Mouse (Mus musculus) ES-Bruce4 (cell line): ENCODE measurements around the gene Laptm4a. TPM values are rescaled to one million over a fixed set of nuclear protein-coding genes. Genes with fewer than 3 reads are reported as not detected.
A peak's percentile ranks its signal among the peaks of the same experiment; 100 is the strongest.

Experiments
- H3K27ac ChIP-seq: 2 replicates; pipeline ENCODE4 v1.5.1; 2012; ENCODE audit warnings: low read length, inconsistent platforms; ENCODE audit not compliant: insufficient read depth
- H3K27me3 ChIP-seq: 2 replicates; pipeline ENCODE4 v1.6.1; 2012; ENCODE audit warnings: mild to moderate bottlenecking, low read length, inconsistent platforms; ENCODE audit not compliant: control insufficient read depth, poor library complexity, insufficient read depth, severe bottlenecking
- H3K36me3 ChIP-seq: 2 replicates; pipeline ENCODE4 v1.6.1; 2012; ENCODE audit warnings: inconsistent platforms, mild to moderate bottlenecking, low read length, moderate library complexity; ENCODE audit not compliant: control insufficient read depth, poor library complexity, insufficient read depth, severe bottlenecking
- H3K4me1 ChIP-seq: one replicate; pipeline ENCODE4 v1.8.1; 2011; ENCODE audit warnings: low read length; ENCODE audit not compliant: control insufficient read depth, insufficient read depth
- H3K4me3 ChIP-seq: 2 replicates; pipeline ENCODE4 v1.5.1; 2011; ENCODE audit warnings: low read depth, mild to moderate bottlenecking, low read length
- H3K9ac ChIP-seq: 2 replicates; pipeline ENCODE4 v1.6.1; 2012; ENCODE audit warnings: low read depth, mild to moderate bottlenecking, inconsistent platforms; ENCODE audit not compliant: poor library complexity, severe bottlenecking
- H3K9me3 ChIP-seq: replicated peaks from 2 replicates; pipeline ENCODE4 v1.6.1; 2012; ENCODE audit warnings: mild to moderate bottlenecking, low read length, inconsistent platforms; ENCODE audit not compliant: control insufficient read depth, poor library complexity, insufficient read depth, severe bottlenecking
- CTCF ChIP-seq: IDR thresholded peaks from one replicate; pipeline ENCODE4 v1.8.1; 2011; ENCODE audit warnings: low read depth, low read length
- EP300 ChIP-seq: IDR thresholded peaks from 2 replicates; pipeline ENCODE4 v1.6.1; 2011; ENCODE audit warnings: low read depth, low read length; ENCODE audit not compliant: insufficient read depth
- POLR2A ChIP-seq: IDR thresholded peaks from one replicate; pipeline ENCODE4 v1.8.1; 2011; ENCODE audit warnings: low read length; ENCODE audit not compliant: insufficient read depth
- polyA plus RNA-seq: library from polyadenylated mRNA; stranded (reverse); fragments of >200 nt; gene quantifications from 2 replicates; pipeline ENCODE4 v1.2.4, GENCODE M21; 2011; ENCODE audit warnings: low read depth; ENCODE audit not compliant: missing spikeins, insufficient read depth, insufficient read length

The Laptm4a gene
- polyA plus RNA-seq, 1 experiment: 371 TPM

DNA sequence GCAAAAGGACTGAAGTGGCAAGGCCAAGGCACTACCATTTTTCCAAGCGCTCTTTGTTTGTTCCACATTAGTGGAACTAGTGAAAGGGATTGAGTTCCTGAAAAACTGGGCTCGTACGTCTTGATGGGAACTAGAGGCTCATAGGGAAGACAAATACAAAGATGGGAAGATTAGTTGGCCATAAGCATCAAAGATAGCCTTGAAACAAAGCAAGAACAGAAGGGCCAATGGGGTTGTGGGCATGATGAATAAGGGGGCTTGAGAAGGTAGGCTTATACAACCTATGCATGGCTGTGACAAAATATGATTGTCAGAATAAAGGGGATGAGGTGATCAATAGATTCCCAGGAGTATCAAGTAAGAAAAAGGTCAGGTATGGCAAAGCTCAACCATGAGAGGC is 2.2 kb upstream of the Laptm4a start:
- H3K9me3 ChIP-seq: no peaks in the 10 kb centered on the region
- H3K27me3 ChIP-seq: no peaks in the 10 kb centered on the region
- H3K9ac ChIP-seq: no peak overlapping the region
- H3K4me1 ChIP-seq: peaks cover 1% of the 10 kb centered on the region
- no peak overlapping the region for H3K4me3 ChIP-seq
- no peak for TF ChIP-seq EP300
- TF ChIP-seq POLR2A: no peak
- TF ChIP-seq CTCF: no peak
- no peak overlapping the region for H3K27ac ChIP-seq
- peaks cover 8% of the 10 kb centered on the region; the same call in 1 of the 2 replicates for H3K36me3 ChIP-seq

DNA sequence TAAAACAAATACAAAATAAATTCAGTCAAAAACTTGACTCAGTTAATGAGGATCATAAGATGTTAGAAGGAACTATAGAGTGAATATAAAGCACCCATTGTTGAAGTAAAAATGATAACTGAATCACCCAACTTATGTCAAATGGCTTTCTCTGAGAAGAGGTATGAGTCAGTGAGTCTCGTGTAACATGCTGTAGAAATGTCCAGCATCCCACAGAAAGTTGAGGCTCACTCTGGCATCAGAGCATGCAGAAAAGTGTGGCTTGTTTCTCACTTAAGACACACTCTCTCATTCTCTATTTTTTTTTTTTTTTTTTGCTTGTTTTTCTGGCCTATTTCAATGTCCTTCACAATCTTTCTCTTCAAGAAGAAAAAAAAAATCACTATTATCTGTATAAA is 469 bp upstream of the Laptm4a start:
- Histone ChIP-seq H3K27me3 (no peaks in the 10 kb centered on the region), H3K9me3 (no peaks in the 10 kb centered on the region), H3K9ac (peak overlapping the region; percentile 85), H3K27ac (peak overlapping the region; percentile 36), H3K36me3 (peaks cover 13% of the 10 kb centered on the region), H3K4me1 (peaks cover 1% of the 10 kb centered on the region), H3K4me3 (no peak overlapping the region)
- TF ChIP-seq EP300 (no peak), CTCF (no peak), POLR2A (no peak)

DNA sequence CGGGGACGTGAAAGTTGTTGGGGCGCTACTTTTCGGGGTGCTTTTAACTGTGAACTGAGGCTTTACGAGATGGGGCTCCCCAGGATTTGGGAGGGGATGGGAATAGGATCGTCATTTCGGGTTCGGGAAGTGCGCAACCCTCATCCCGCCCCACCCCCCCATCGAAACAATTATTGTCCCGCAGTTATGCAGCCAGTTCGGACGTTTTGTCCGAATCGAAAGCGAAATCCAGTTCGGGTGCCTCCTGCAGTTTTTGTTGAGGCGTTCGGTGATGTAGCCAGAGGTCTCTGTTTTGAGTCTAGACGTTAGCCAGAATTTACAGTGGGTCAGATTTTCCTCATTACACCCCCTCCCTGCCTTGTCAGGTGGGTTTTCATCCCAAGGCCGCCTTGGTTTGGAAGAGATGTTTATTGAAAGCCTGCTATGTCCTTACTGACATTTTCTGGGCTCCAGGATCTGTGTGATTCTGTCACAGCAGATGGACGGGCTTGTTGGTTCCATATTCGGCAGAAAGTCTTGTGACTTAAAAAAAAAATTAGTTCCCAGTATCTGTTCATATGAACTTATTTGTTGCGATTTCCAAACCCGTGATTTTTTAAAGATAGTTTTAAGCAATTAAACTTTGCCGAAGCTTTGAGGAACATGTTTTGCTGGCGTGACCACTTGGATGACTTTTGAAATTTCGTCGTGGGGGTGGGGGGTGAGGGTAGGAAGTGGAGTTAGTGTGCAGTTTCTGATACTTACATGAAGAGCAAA is 1.1 kb downstream of the Laptm4a start:
- TF ChIP-seq POLR2A: no peak
- TF ChIP-seq EP300: no peak
- no peak for TF ChIP-seq CTCF

DNA sequence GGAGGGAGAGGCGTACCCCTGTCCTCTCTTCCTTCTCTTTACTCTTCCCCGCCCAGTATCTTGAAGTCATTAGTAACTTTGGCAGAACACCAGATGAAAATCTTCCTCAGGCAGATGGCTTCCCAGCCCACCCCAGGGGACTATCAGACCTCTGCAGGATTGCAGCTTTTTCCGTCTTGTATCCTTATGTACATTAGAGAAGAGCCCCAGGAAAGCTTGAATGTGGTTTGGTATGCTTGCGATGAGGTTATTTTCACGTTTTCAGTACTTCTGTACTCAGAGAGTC is 1.6 kb downstream of the Laptm4a start:
- TF ChIP-seq EP300 (no peak), CTCF (no peak), POLR2A (no peak)
- H3K27ac ChIP-seq: no peak overlapping the region
- peaks cover 17% of the 10 kb centered on the region for H3K36me3 ChIP-seq

More for the DNA sequence above, 1.1 kb downstream of the Laptm4a start:
- Histone ChIP-seq H3K27me3 (no peaks in the 10 kb centered on the region), H3K36me3 (peaks cover 15% of the 10 kb centered on the region), H3K4me1 (no peaks in the 10 kb centered on the region), H3K27ac (peak overlapping the region; percentile 62; the same call in 1 of the 2 replicates), H3K9me3 (no peaks in the 10 kb centered on the region), H3K4me3 (peak overlapping the region; percentile 90), H3K9ac (peak overlapping the region; percentile 85)

DNA sequence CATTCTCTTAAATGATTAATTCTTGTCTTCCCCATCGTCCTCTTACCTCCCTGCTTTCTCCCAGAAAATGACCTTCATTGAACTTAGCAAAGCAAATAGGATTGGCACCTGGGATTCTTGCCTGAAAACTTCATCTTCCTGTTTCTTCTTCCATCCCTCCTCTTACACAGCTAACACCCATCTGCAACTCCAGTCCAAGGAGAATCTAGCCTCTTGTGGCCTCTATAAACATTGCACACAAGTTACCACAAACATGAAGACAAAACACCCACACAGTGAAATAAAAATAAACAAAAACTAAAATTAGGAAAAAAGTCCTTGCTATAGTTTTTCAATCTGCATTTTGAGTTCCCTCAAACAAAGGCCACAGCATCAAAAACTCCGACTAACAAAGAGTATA is 2.1 kb downstream of the Laptm4a start:
- no peak overlapping the region for H3K4me3 ChIP-seq
- H3K27me3 ChIP-seq: no peaks in the 10 kb centered on the region
- H3K9me3 ChIP-seq: no peaks in the 10 kb centered on the region
- peaks cover 17% of the 10 kb centered on the region for H3K36me3 ChIP-seq
- no peak overlapping the region for H3K27ac ChIP-seq
- no peaks in the 10 kb centered on the region for H3K4me1 ChIP-seq
- peak overlapping the region; percentile 85 for H3K9ac ChIP-seq
- TF ChIP-seq CTCF (no peak), EP300 (no peak), POLR2A (no peak)

More for the DNA sequence above, 1.6 kb downstream of the Laptm4a start:
- no peaks in the 10 kb centered on the region for H3K27me3 ChIP-seq
- H3K4me1 ChIP-seq: no peaks in the 10 kb centered on the region
- H3K9ac ChIP-seq: peak overlapping the region; percentile 85
- peak overlapping the region; percentile 90 for H3K4me3 ChIP-seq
- H3K9me3 ChIP-seq: no peaks in the 10 kb centered on the region

DNA sequence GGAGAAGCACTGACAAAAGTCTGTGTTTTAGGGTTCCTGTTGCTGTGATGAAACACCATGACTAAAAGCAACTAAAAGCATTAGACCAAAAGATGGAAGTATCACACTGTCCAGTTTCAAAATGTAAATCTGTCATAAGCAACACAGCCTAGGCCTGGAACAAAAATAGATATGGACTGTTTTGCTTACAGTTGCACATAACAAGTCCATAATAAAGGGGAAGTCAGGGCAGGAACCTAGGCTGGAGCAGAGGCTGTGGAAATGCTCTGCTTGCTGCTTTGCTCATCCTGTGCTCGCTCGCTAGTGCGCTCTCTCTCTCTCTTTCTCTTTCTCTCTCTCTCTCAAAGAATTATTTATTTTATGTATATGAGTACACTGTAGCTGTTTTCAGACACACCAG is 6.2 kb downstream of the Laptm4a start:
- Histone ChIP-seq H3K4me1 (no peaks in the 10 kb centered on the region), H3K27me3 (no peaks in the 10 kb centered on the region), H3K4me3 (no peak overlapping the region), H3K27ac (no peak overlapping the region), H3K36me3 (peaks cover 29% of the 10 kb centered on the region), H3K9ac (no peak overlapping the region), H3K9me3 (no peaks in the 10 kb centered on the region)
- TF ChIP-seq EP300 (no peak), POLR2A (no peak), CTCF (no peak)
